ENCODE assay signal across 10 mouse cellular contexts in genomic region chr4:133045771-133046474, GRCm38 (mm10). TPM values are rescaled to one million over a fixed set of nuclear protein-coding genes. Genes with fewer than 3 reads are reported as not detected.
A peak's percentile ranks its signal among the peaks of the same experiment; 100 is the strongest.
DNase-seq lines count a peak whose midpoint lies in the region; ATAC-seq and TF ChIP-seq lines count a peak whose summit lies in the region.
"Had no signal": no experiment of that assay in that cellular context is flagged by ENCODE, and none has a peak within 500 bp of the region (broad histone marks: within the 10 kb centered on the region; RNA-seq: fewer than 3 reads in every experiment).

No protein-coding gene starts in this region.

- no peak for TF ChIP-seq POLR2A in kidney, adult 2 months (IDR thresholded peaks at IDR 0.05; ENCODE audit: low read depth, low read length)
- no peak for TF ChIP-seq POLR2A in myocyte (IDR thresholded peaks at IDR 0.05; ENCODE audit: insufficient read length, low read depth)

- no peaks in the 10 kb centered on the region for H3K36me3 ChIP-seq in kidney, adult 2 months (ENCODE audit: control insufficient read depth, insufficient read depth, low read length)
- no peaks in the 10 kb centered on the region for H3K36me3 ChIP-seq in embryonic facial prominence, embryonic 13.5 days
- H3K36me3 ChIP-seq in limb, embryonic 12.5 days: 0 out of 2 replicates have a peak, but pooled peaks cover 4% of the 10 kb centered on the region
- no peaks in the 10 kb centered on the region for H3K36me3 ChIP-seq in myocyte (ENCODE audit: control insufficient read depth, insufficient read depth)

- DNase-seq in kidney, adult 2 months: no peak
- no peak for DNase-seq in kidney, adult 8-10 months
- DNase-seq in thymus, adult 18-20 months: no peak
- DNase-seq in adrenal gland, adult 8-10 months: no peak
- DNase-seq: cerebellum, postnatal 14 days; kidney, postnatal 14 days had no signal

- no peak overlapping the region for H3K4me3 ChIP-seq in kidney, adult 2 months (ENCODE audit: insufficient read depth, low read depth, low read length)
- no peak overlapping the region for H3K4me3 ChIP-seq in embryonic facial prominence, embryonic 13.5 days
- H3K4me3 ChIP-seq in limb, embryonic 12.5 days (replicated peaks): no peak overlapping the region
- H3K4me3 ChIP-seq in myocyte: no peak overlapping the region

- WGBS in kidney, adult 2 months: 51% methylated on average over 11 of the region's 11 CpGs
- 24% methylated on average over 11 of the region's 11 CpGs for WGBS in embryonic facial prominence, embryonic 13.5 days
- 37% methylated on average over 11 of the region's 11 CpGs for WGBS in limb, embryonic 12.5 days

- H3K79me2 ChIP-seq in myocyte (ENCODE audit: control insufficient read depth, insufficient read depth): peaks cover 99% of the 10 kb centered on the region

- no peak for TF ChIP-seq CTCF in kidney, adult 2 months (conservative IDR thresholded peaks at IDR 0.05; ENCODE audit: insufficient read depth, insufficient read length, low read depth, low read length)

- H3K9me3 ChIP-seq in embryonic facial prominence, embryonic 13.5 days: no peaks in the 10 kb centered on the region
- H3K9me3 ChIP-seq in limb, embryonic 12.5 days: no peaks in the 10 kb centered on the region

- H3K4me2 ChIP-seq in embryonic facial prominence, embryonic 13.5 days: peak overlapping the region; percentile 17; the same call in 1 of the 2 replicates
- H3K4me2 ChIP-seq in limb, embryonic 12.5 days: peak overlapping the region; percentile 37
- peak overlapping the region; percentile 49 for H3K4me2 ChIP-seq in myocyte (ENCODE audit: low read depth)

- no peak overlapping the region for H3ac ChIP-seq in myocyte (ENCODE audit: control insufficient read depth, insufficient read length)

- peak overlapping the region; percentile 32; the same call in 1 of the 2 replicates for H3K9ac ChIP-seq in embryonic facial prominence, embryonic 13.5 days
- 0 out of 2 replicates have a peak overlapping the region, but pooled peaks have one; percentile 9 for H3K9ac ChIP-seq in limb, embryonic 12.5 days (replicated peaks)

- no peak for ATAC-seq in embryonic facial prominence, embryonic 13.5 days (ENCODE audit: insufficient number of reproducible peaks, insufficient read depth, low FRiP score, low TSS enrichment, low read depth)
- no peak for ATAC-seq in limb, embryonic 12.5 days (ENCODE audit: insufficient number of reproducible peaks, insufficient read depth, low FRiP score, low TSS enrichment, low read depth)
- no peak for ATAC-seq in erythroblast, adult 5-6 weeks (replicated peaks; ENCODE audit: low FRiP score, poor library complexity, severe bottlenecking)

- H3K27me3 ChIP-seq in kidney, adult 2 months (replicated peaks; ENCODE audit: control insufficient read depth, insufficient read depth, low read length): no peaks in the 10 kb centered on the region
- H3K27me3 ChIP-seq in embryonic facial prominence, embryonic 13.5 days: no peaks in the 10 kb centered on the region
- no peaks in the 10 kb centered on the region for H3K27me3 ChIP-seq in limb, embryonic 12.5 days
- no peaks in the 10 kb centered on the region for H3K27me3 ChIP-seq in myocyte (ENCODE audit: control insufficient read depth, insufficient read depth, insufficient read length)

- H3K4me1 ChIP-seq in kidney, adult 2 months (ENCODE audit: control insufficient read depth, insufficient read depth, low read length): peaks cover 81% of the 10 kb centered on the region
- peaks cover 100% of the 10 kb centered on the region for H3K4me1 ChIP-seq in embryonic facial prominence, embryonic 13.5 days
- H3K4me1 ChIP-seq in limb, embryonic 12.5 days (replicated peaks): peaks cover 100% of the 10 kb centered on the region

- H3K27ac ChIP-seq in kidney, adult 2 months (ENCODE audit: insufficient read depth, low read depth, low read length): peak overlapping the region; percentile 79; the same call in 1 of the 2 replicates
- peak overlapping the region; percentile 96 for H3K27ac ChIP-seq in embryonic facial prominence, embryonic 13.5 days
- peak overlapping the region; percentile 92 for H3K27ac ChIP-seq in limb, embryonic 12.5 days

TF ChIP-seq in myocyte, 11 proteins besides CTCF, POLR2A, EP300 and RAD21:
- TF ChIP-seq SRF (IDR thresholded peaks at IDR 0.05; ENCODE audit: control insufficient read depth, insufficient read length, low read depth) (no peak), MYOD1 (IDR thresholded peaks at IDR 0.05; ENCODE audit: control insufficient read depth in 1 of 3, insufficient read length in 2 of 3, low read depth in 2 of 3) (no peak), MYOG (IDR thresholded peaks at IDR 0.05; ENCODE audit: control insufficient read depth in 1 of 3, insufficient read depth in 1 of 3, insufficient read length in 2 of 3, low read depth in 2 of 3) (no peak), TCF12 (IDR thresholded peaks at IDR 0.05; ENCODE audit: insufficient read depth, poor library complexity, severe bottlenecking) (no peak), POLR2AphosphoS2 (IDR thresholded peaks at IDR 0.05; ENCODE audit: insufficient read length, low read depth) (no peak), REST (IDR thresholded peaks at IDR 0.05; ENCODE audit: insufficient read depth, insufficient read length) (no peak), CEBPB (IDR thresholded peaks at IDR 0.05; ENCODE audit: insufficient read depth, poor library complexity, severe bottlenecking) (no peak), TCF3 (IDR thresholded peaks at IDR 0.05; ENCODE audit: insufficient read length, low read depth) (no peak), E2F4 (IDR thresholded peaks at IDR 0.05; ENCODE audit: insufficient read depth) (no peak), USF1 (IDR thresholded peaks at IDR 0.05; ENCODE audit: low read depth) (no peak), MAX (IDR thresholded peaks at IDR 0.05; ENCODE audit: low read depth) (no peak)
TF ChIP-seq in myocyte: peak in this region for 0.

RNA-seq across cellular contexts. Expression of gene Ahdc1, which starts 34.9 kb away (rescaled TPM):
- polyA plus RNA-seq in kidney, adult 2 months (2012; rRNA removed): 22.2 and 23.3 TPM in 2 replicates
- 12.8 and 14.3 TPM in 2 replicates for polyA plus RNA-seq in embryonic facial prominence, embryonic 13.5 days (2015; fragmentation: Nextera tagmentation; extraction: Ambion mirVana)
- polyA plus RNA-seq in limb, embryonic 12.5 days (2016; fragmentation: Nextera tagmentation; extraction: Ambion mirVana): 13.2 and 14.5 TPM in 2 replicates
- 58.2 TPM for polyA plus RNA-seq in myocyte (2012; fragmentation: generic; extraction: Trizol)
- 1.2 and 10.2 TPM in 2 replicates for total RNA-seq in erythroblast, adult 5-6 weeks (2015; ENCODE audit: low replicate concordance)
- total RNA-seq in erythroblast, adult 5-6 weeks (2017; ENCODE audit: low replicate concordance): 0.17 and 4.2 TPM in 2 replicates
- 100 to 1,000 TPM in 1 of 4 experiments, 10 to 100 TPM in 3; 72.0 to 109 (median 82.9) TPM for total RNA-seq in adrenal gland, adult 8-10 months (2022)
